8 mouse cellular contexts compared by ENCODE assay signal in the genomic region with DNA sequence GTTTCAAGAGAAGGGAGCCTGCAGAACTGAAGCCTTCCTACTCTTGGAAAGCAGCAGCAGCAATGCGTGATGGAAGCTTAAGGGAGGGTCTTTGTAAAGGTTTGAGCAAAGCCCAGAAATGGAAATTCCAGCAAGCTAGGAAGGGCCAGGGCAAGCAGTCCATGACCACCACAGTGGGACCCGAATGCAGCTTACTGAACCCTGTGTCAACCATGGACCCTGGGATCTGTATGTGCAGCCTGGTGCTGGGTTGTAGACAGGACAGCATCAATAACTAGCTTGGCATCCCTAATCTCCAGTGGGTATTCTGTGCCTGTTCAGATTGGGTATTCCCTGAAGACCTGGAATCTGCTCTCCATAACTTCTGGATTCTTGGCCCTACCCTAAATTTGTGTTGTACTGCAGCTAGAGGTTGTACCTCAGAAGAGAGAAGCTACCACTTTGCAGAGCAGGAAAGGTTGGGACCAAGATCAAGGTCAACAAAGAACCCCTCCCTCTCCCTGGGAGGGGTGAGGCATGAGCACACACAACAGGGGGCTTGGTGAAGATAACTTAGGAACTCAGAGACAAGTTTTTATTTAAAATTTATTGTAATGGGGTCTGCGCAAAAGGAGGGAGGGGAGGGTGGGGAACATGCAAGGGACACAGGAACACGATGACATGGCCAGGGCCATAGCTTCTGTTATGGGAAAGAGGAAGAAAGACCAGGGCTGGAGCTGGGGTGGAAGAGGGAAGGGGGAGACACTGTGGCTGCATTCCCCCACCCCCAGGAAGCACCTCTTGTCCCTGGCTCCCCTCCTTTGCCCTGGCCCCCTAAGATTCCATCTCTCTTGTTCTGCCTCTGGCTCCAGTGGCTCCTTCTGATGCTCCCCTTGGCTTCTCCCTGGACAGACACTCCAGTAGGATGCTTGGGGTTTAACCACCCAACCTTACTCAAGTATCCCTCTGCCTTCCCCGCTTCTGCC. TPM values are rescaled to one million over a fixed set of nuclear protein-coding genes. Genes with fewer than 3 reads are reported as not detected.
DNase-seq lines count a peak whose midpoint lies in the region; ATAC-seq and TF ChIP-seq lines count a peak whose summit lies in the region.

No protein-coding gene starts in this region.

- peak overlapping the region; percentile 72 for H3K9ac ChIP-seq in limb, embryonic 14.5 days (ENCODE audit: low read depth, low read length, severe bottlenecking)
- H3K9ac ChIP-seq in stomach, postnatal 0 days (ENCODE audit: low read length): peak overlapping the region; percentile 61

- DNase-seq in embryo, embryonic 10.5 days (ENCODE audit: low spot score): peak; percentile 53
- DNase-seq in embryo, embryonic 9.5 days (ENCODE audit: extremely low spot score): no peak
- DNase-seq in thymus, postnatal 4 days: peak; percentile 37
- no peak for DNase-seq in thymus, adult 18-20 months
- no peak for DNase-seq in limb, embryonic 14.5 days (ENCODE audit: low spot score)
- DNase-seq in stomach, postnatal 0 days (ENCODE audit: low spot score): no peak
- DNase-seq in left cerebral cortex, adult 18-20 months (ENCODE audit: low spot score in 2 of 2): no peak
- DNase-seq in gastrocnemius, adult 8-10 months (ENCODE audit: low spot score in 2 of 2): no peak

- WGBS in limb, embryonic 14.5 days: 47% methylated on average over 5 of the region's 5 CpGs
- 39% methylated on average over 5 of the region's 5 CpGs for WGBS in stomach, postnatal 0 days

- peaks cover 56% of the 10 kb centered on the region for H3K4me1 ChIP-seq in limb, embryonic 14.5 days (ENCODE audit: control insufficient read depth, insufficient read depth, low read length)
- H3K4me1 ChIP-seq in stomach, postnatal 0 days (replicated peaks; ENCODE audit: control insufficient read depth, insufficient read depth): peaks cover 11% of the 10 kb centered on the region

- H3K36me3 ChIP-seq in limb, embryonic 14.5 days (ENCODE audit: control insufficient read depth, insufficient read depth, low read length): peaks cover 40% of the 10 kb centered on the region
- peaks cover 3% of the 10 kb centered on the region; the same call in 1 of the 2 replicates for H3K36me3 ChIP-seq in stomach, postnatal 0 days (ENCODE audit: control insufficient read depth, insufficient read depth, low read length)

- H3K27ac ChIP-seq in limb, embryonic 14.5 days (replicated peaks; ENCODE audit: low read depth, low read length): peak overlapping the region; percentile 76
- peak overlapping the region; percentile 69 for H3K27ac ChIP-seq in stomach, postnatal 0 days (replicated peaks)

- no peak for TF ChIP-seq CTCF in stomach, postnatal 0 days (IDR thresholded peaks at IDR 0.05; ENCODE audit: low read depth)

- no peak for ATAC-seq in limb, embryonic 14.5 days (ENCODE audit: low FRiP score, low read depth)
- no peak for ATAC-seq in stomach, postnatal 0 days (ENCODE audit: low FRiP score, low TSS enrichment)

- TF ChIP-seq POLR2A in limb, embryonic 14.5 days (IDR thresholded peaks at IDR 0.05; ENCODE audit: borderline replicate concordance, extremely low read depth, insufficient read depth, insufficient read length): no peak

- no peak for TF ChIP-seq EP300 in stomach, postnatal 0 days (optimal IDR thresholded peaks at IDR 0.05)

- H3K4me3 ChIP-seq in limb, embryonic 14.5 days (replicated peaks; ENCODE audit: low read length): peak overlapping the region; percentile 61
- H3K4me3 ChIP-seq in stomach, postnatal 0 days (ENCODE audit: low read depth, low read length): peak overlapping the region; percentile 47

- no peaks in the 10 kb centered on the region for H3K9me3 ChIP-seq in limb, embryonic 14.5 days (ENCODE audit: control insufficient read depth, low read length)
- no peaks in the 10 kb centered on the region for H3K9me3 ChIP-seq in stomach, postnatal 0 days (ENCODE audit: control insufficient read depth, low read length)

- no peaks in the 10 kb centered on the region for H3K27me3 ChIP-seq in limb, embryonic 14.5 days (ENCODE audit: control insufficient read depth, insufficient read depth, low read length)
- H3K27me3 ChIP-seq in stomach, postnatal 0 days (ENCODE audit: control insufficient read depth, insufficient read depth, low read length): no peaks in the 10 kb centered on the region

- H3K4me2 ChIP-seq in limb, embryonic 14.5 days (replicated peaks; ENCODE audit: low read depth, low read length, severe bottlenecking): peak overlapping the region; percentile 85
- H3K4me2 ChIP-seq in stomach, postnatal 0 days (replicated peaks; ENCODE audit: low read depth): peak overlapping the region; percentile 61

RNA-seq across cellular contexts. Expression of gene Prrt2, which starts 0.8 kb away (rescaled TPM):
- 74.6 and 130 TPM in 2 replicates for polyA plus RNA-seq in limb, embryonic 14.5 days (2012; rRNA removed)
- polyA plus RNA-seq in limb, embryonic 14.5 days (2014; fragmentation: Nextera tagmentation; extraction: Ambion mirVana): 21.2 and 21.3 TPM in 2 replicates
- 1.7 and 2.9 TPM in 2 replicates for polyA plus RNA-seq in stomach, postnatal 0 days (2015; fragmentation: Nextera tagmentation; extraction: Ambion mirVana)
- total RNA-seq in left cerebral cortex, adult 18-20 months (2021): 100 to 1,000 TPM; 202 to 211 TPM
- under 1 TPM in 3 of 4 experiments, not detected in 1; 0.31 to 0.72 (median 0.65) TPM for total RNA-seq in gastrocnemius, adult 8-10 months (2022)

RNA-seq across cellular contexts. Expression of gene Gm42742, which starts 0.9 kb away (rescaled TPM):
- 111 and 143 TPM in 2 replicates for polyA plus RNA-seq in limb, embryonic 14.5 days (2012; rRNA removed)
- polyA plus RNA-seq in limb, embryonic 14.5 days (2014; fragmentation: Nextera tagmentation; extraction: Ambion mirVana): 26.8 and 37.7 TPM in 2 replicates
- 12.0 and 27.5 TPM in 2 replicates for polyA plus RNA-seq in stomach, postnatal 0 days (2015; fragmentation: Nextera tagmentation; extraction: Ambion mirVana)
- total RNA-seq in left cerebral cortex, adult 18-20 months (2021): 10 to 100 TPM; 45.7 to 55.3 TPM
- 10 to 100 TPM in 3 of 4 experiments, 1 to 10 TPM in 1; 4.0 to 20.7 (median 14.7) TPM for total RNA-seq in gastrocnemius, adult 8-10 months (2022)

RNA-seq across cellular contexts. Expression of gene Pagr1a, which starts 4.7 kb away (rescaled TPM):
- polyA plus RNA-seq in limb, embryonic 14.5 days (2012; rRNA removed): 27.0 and 31.9 TPM in 2 replicates
- 47.6 and 63.6 TPM in 2 replicates for polyA plus RNA-seq in limb, embryonic 14.5 days (2014; fragmentation: Nextera tagmentation; extraction: Ambion mirVana)
- 8.7 and 25.1 TPM in 2 replicates for polyA plus RNA-seq in stomach, postnatal 0 days (2015; fragmentation: Nextera tagmentation; extraction: Ambion mirVana)
- total RNA-seq in left cerebral cortex, adult 18-20 months (2021): 10 to 100 TPM; 18.7 to 35.6 TPM
- 10 to 100 TPM in 1 of 4 experiments, 1 to 10 TPM in 3; 1.3 to 17.6 (median 5.2) TPM for total RNA-seq in gastrocnemius, adult 8-10 months (2022)

RNA-seq across cellular contexts. Expression of gene Maz, which starts 5.0 kb away (rescaled TPM):
- 298 and 365 TPM in 2 replicates for polyA plus RNA-seq in limb, embryonic 14.5 days (2012; rRNA removed)
- 66.7 and 81.4 TPM in 2 replicates for polyA plus RNA-seq in limb, embryonic 14.5 days (2014; fragmentation: Nextera tagmentation; extraction: Ambion mirVana)
- 21.3 and 25.5 TPM in 2 replicates for polyA plus RNA-seq in stomach, postnatal 0 days (2015; fragmentation: Nextera tagmentation; extraction: Ambion mirVana)
- 100 to 1,000 TPM; 205 to 207 TPM for total RNA-seq in left cerebral cortex, adult 18-20 months (2021)
- total RNA-seq in gastrocnemius, adult 8-10 months (2022): 10 to 100 TPM; 67.1 to 73.4 (median 72.5) TPM

RNA-seq across cellular contexts. Expression of gene Pagr1b, which starts 5.6 kb away (rescaled TPM):
- polyA plus RNA-seq in limb, embryonic 14.5 days (2012; rRNA removed): 3.2 and 4.3 TPM in 2 replicates
- polyA plus RNA-seq in limb, embryonic 14.5 days (2014; fragmentation: Nextera tagmentation; extraction: Ambion mirVana): 0.61 TPM in 1 of 2 replicates, not detected in the other
- 0.42 TPM in 1 of 2 replicates, not detected in the other for polyA plus RNA-seq in stomach, postnatal 0 days (2015; fragmentation: Nextera tagmentation; extraction: Ambion mirVana)
- not detected for total RNA-seq in left cerebral cortex, adult 18-20 months (2021)
- total RNA-seq in gastrocnemius, adult 8-10 months (2022): under 1 TPM in 1 of 4 experiments, not detected in 3; 0.67 TPM

Comparison
In these comparisons a context has a peak if more than half of its experiments do, and no peak if none do; other contexts are left out.
1. DNase-seq: peak in embryo, embryonic 10.5 days (single experiment) and thymus, postnatal 4 days (single experiment); none in embryo, embryonic 9.5 days (single experiment), thymus, adult 18-20 months (0 of 2), limb, embryonic 14.5 days (single experiment), stomach, postnatal 0 days (single experiment), left cerebral cortex, adult 18-20 months (0 of 2) and gastrocnemius, adult 8-10 months (0 of 2).
2. RNA of gene Prrt2, which starts 0.8 kb away (total RNA-seq): 202 to 211 TPM in left cerebral cortex, adult 18-20 months; 0.31 to 0.72 TPM in gastrocnemius, adult 8-10 months; every median in the first group is over 100 times any median in the second.